Mouse (Mus musculus) olfactory bulb, adult 2 months (tissue): ENCODE results near the gene Hist1h4k.
"Not testable (repeated sequence)": the region's sequence is repeated elsewhere in the genome, so short reads cannot be mapped to it uniquely, and the experiment has no call there.

Experiments
- CTCF ChIP-seq: fragments of 200-500 bp; IDR thresholded peaks from 2 replicates; pipeline ENCODE4 v1.5.1; 2012; ENCODE audit warnings: low read depth, mild to moderate bottlenecking, low read length, moderate library complexity; ENCODE audit not compliant: insufficient read depth
- POLR2A ChIP-seq: fragments of 200-500 bp; IDR thresholded peaks from 2 replicates; pipeline ENCODE4 v1.6.1; 2012; ENCODE audit warnings: mild to moderate bottlenecking, low read depth, low read length, moderate library complexity; ENCODE audit not compliant: insufficient read depth

GRCm38 (mm10) chr13:21797163-21797562 lies 46.9 kb upstream of the Hist1h4k start:
- not testable (repeated sequence) for TF ChIP-seq CTCF, POLR2A
